Mouse (Mus musculus) skeletal muscle tissue, adult 2 months (tissue): ENCODE measurements around the gene Bach1.

Experiments used
- DNase-seq: peaks from one replicate; pipeline ENCODE4 v3.0.0-alpha.2; 2012; ENCODE audit warnings: low read depth, low spot score

Gene Bach1

GRCm38 (mm10) chr16:87712986-87713693 is 14.4 kb downstream of the Bach1 start:
- DNase-seq: no peak

GRCm38 (mm10) chr16:87714550-87714949 is 15.8 kb downstream of the Bach1 start:
- DNase-seq: no peak

DNA sequence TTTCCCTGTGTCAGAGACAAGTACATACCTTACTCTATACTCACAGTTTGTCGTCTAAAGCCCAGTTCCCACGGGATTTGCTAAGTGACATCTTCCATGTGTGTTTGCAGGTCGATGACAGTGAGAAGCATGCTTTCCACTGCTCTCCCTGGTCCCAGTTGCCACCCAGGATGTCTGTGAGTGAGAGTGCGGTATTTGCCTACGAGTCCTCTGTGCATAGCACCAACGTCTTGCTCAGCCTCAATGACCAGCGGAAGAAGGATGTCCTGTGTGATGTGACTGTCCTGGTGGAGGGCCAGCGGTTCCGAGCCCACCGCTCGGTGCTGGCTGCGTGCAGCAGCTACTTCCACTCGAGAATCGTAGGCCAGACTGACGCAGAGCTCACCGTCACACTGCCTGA is 16.5 kb downstream of the Bach1 start:
- no peak for DNase-seq

DNA sequence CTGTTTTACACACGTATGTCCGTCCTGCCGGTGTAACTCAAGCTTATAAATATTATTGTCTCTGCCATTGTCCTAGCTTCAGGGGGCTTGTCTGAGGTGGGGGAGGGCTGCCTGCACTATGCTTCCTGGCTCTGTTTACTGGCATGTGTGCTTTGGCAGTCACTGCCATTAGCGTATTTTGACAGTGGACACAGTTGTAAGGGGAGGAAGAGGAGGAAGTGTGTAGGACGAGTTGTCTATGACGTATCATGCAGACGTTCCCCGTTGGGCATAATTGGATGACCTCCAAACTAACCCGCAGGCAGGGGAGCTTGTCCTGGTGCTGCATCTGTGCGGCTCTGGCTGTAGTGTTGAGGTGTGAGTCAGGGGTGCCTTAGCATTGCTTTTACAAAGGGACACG is 17.5 kb downstream of the Bach1 start:
- no peak for DNase-seq

GRCm38 (mm10) chr16:87717046-87717660 is 18.4 kb downstream of the Bach1 start:
- DNase-seq: no peak

GRCm38 (mm10) chr16:87719071-87719470 is 20.3 kb downstream of the Bach1 start:
- DNase-seq: no peak

- peak; percentile 67 for DNase-seq
Observed at GRCm38 (mm10) chr16:87719688-87720283, 21.0 kb downstream of the Bach1 start.

GRCm38 (mm10) chr16:87720851-87721409 is 22.2 kb downstream of the Bach1 start:
- DNase-seq: no peak

GRCm38 (mm10) chr16:87722857-87723256 is 24.1 kb downstream of the Bach1 start:
- no peak for DNase-seq

DNA sequence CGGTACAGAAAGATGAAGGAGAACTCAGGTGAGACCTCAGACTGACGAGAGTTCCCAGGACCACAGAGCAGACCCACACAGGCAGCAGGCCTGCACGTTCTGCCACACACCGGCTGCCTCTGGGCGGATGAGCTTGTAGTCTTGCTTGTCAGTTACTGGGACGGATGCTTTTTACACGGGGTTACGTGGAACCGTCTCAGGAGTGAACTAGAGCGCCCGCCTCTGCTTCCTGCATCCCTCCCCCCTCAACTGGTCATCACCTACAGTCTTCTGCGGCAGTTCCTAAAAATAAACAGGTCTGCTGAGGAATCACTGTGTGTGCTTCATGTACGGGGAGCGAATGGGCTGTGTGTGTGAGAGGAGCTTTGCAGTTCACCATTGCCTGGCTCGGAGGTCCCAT is 24.7 kb downstream of the Bach1 start:
- DNase-seq: no peak

- DNase-seq: no peak
Observed at GRCm38 (mm10) chr16:87724826-87725225, 26.1 kb downstream of the Bach1 start.

- no peak for DNase-seq
Observed at GRCm38 (mm10) chr16:87725241-87725640, 26.5 kb downstream of the Bach1 start.

DNA sequence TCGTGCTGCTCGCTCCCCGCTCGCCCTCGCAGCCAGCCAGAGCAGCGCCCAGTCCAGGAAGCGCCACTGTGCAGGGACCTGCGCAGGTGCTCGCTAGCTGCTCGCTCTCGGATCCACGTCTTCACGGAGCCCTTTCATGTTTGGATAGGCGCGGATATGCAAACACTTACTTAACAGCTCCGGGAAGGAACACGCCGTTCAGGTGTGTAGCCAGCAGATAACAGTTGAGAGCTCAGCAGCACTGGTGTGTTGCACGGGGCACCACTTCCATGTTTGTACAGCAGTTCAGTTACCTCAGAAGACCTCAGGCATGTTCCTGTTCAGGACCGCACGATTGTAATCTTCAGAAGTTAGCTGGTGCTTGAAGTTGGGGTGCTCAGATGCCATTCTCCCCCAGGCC is 27.2 kb downstream of the Bach1 start:
- no peak for DNase-seq

GRCm38 (mm10) chr16:87726369-87726768 is 27.6 kb downstream of the Bach1 start:
- DNase-seq: no peak

DNA sequence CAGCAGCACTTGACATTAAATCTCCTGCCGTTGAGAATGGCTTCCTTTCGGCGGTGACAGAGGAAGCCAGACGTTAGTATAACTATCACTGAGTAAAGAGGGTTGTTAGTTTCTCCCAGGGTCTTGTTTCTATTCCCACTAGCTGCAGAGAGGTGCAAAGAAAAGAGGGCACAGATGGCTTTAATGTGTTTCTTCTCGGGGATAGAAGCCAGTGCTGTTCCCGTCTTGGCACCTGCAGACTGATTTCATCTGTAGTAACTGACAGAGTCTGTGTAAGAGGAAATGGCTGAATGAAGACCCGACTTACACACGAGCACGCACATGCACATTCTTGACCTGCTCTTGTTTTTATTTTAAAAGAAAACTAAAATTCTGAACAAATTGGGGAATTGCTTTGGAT is 28.5 kb downstream of the Bach1 start:
- DNase-seq: no peak

DNA sequence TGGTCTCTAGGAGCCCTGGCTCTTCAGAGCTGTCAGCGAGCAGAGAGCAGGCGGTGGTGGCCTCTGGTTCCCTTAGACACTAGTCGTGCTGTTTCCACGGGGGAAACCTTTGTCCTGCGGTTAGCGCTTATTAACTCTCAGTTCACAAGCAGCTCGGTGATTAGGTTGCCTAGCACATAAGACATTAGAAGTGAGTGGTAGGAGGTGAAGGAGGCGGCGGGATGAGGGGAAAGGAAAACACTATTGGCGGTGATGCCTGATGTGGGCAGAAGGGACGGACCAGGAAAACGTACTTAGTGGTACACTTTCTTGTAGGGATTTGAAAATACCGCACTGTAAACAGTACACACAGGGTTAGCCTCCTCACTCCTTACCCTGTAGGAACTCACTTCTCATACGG is 29.2 kb downstream of the Bach1 start:
- DNase-seq: no peak

DNA sequence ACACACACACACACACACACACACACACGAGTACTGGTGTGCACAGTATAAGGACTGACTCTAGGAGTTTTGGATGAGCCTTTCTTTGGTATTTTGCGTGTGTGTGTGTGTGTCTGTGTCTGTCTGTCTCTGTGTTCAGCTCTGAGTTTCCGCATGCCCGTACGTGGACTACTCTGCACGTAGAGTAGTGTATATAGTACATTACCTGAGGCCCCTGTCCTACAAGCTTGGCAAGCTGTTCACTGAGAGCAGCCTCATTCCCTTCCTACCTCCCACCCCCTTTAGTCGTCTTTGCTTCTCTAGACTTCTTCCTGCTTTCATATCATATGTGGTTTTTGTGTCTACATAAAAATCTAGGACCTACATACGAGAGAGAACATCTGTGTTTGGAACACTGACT is 30.0 kb downstream of the Bach1 start:
- no peak for DNase-seq

- no peak for DNase-seq
Observed at GRCm38 (mm10) chr16:87729469-87729868, 30.7 kb downstream of the Bach1 start.

GRCm38 (mm10) chr16:87734868-87735381 is 36.2 kb downstream of the Bach1 start:
- DNase-seq: no peak

- DNase-seq: no peak
Observed at GRCm38 (mm10) chr16:87736106-87736505, 37.4 kb downstream of the Bach1 start.

GRCm38 (mm10) chr16:87737296-87737695 is 38.6 kb downstream of the Bach1 start:
- no peak for DNase-seq

GRCm38 (mm10) chr16:87737842-87738639 is 39.3 kb downstream of the Bach1 start:
- DNase-seq: no peak
